Mouse (Mus musculus) CH12.LX (cell line): ENCODE measurements around the gene Syt12.

ENCODE experiments used
- EP300 ChIP-seq: IDR thresholded peaks from 2 replicates; pipeline ENCODE4 v1.6.1; 2011; ENCODE audit warnings: low read length, improper control_type of control experiment
- POLR2AphosphoS2 ChIP-seq: IDR thresholded peaks from 2 replicates; pipeline ENCODE4 v1.6.1; 2011; ENCODE audit warnings: low read depth, low read length, improper control_type of control experiment

- TF ChIP-seq EP300 (no peak), POLR2AphosphoS2 (no peak)
Measured at GRCm38 (mm10) chr19:4398630-4398948, 78.7 kb downstream of the Syt12 start.
